Mouse (Mus musculus) mature B cell (primary cell): Measurements from ENCODE around the gene Fry.
"Not testable (repeated sequence)": the region's sequence is repeated elsewhere in the genome, so short reads cannot be mapped to it uniquely, and the experiment has no call there.

ENCODE experiments used
- in situ Hi-C: fragments of 300-500 bp; cut with MboI; formaldehyde crosslinking; loops from 2 replicates; pipeline ENCODE4 v1.14.3; 2019

Gene Fry

GRCm38 (mm10) chr5:150453490-150453889, 335.0 kb downstream of the Fry start:
- in situ Hi-C loops, result no loop called here

DNA sequence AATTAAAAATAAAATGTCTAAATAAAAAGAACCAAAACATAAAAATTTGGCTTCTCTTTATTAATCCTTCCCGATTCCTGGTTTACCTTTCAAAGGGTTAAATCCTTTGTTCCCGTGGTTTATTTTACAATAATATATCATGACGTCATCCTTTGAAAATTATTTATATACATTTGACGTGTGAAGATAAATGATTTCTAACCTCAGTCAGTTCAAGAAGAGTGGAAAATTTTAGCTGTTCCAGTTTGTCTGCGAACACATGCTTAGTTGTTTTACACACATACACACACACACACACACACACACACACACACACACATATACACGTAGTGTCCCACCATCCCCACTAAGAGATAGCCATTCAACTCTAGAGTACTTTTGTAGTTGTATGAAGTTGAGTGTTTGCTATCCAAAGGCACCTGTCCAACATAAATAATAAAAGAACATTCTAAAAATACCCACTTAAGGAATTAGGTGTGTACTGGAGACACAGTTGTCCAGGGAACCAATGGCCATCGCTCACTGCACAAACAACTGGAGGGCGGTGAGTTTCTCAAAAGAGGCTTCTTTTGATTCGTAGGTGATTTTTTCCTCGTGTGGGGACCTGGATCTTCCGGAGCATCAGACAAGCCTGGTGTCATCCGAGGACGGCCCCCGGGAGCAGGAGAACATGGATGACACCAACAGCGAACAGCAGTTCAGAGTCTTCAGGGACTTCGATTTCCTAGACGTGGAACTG, 338.9 kb downstream of the Fry start:
- in situ Hi-C loops, result no loop called here

DNA sequence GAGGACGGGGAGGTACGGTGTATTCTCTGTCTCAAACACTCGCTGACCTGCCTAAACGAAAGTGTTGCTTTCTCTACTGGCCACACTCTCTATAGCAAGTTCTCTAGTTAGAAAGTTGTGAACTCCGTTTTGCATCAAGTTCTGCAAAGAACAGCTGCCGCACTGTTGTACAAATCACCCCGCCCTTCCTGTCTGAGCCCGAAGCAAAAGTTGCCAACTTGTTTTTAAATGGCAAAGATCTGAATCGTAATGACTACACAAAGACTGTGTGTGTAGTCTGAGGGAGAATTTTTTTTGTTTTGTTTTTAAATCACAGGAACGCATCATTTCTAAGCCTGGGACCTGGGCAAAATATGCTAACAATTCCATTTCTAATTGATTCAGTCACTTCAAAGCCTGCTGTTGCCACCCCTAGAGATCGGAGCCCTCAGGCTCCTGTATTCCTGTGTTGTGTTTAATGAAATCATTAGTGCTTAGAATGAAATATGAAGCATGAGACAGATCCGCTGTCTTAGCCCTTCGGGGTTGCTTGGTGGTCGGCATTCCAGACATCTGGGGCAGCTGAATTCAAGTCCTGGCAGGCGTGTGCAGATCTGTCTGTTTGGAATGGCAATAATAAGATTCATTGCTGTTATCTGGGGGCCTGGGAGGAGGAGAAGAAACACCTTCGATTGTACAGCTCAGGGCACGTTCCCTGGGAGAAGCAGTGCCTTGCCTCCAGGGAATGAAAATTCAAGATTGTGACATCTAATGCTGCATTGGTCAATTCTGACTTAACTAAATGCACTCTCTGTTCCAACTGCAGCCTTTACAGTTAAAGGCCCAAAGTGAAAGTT, 339.7 kb downstream of the Fry start:
- in situ Hi-C loops, result no loop called here

GRCm38 (mm10) chr5:150459801-150460200, 341.4 kb downstream of the Fry start:
- in situ Hi-C loops, result no loop called here

DNA sequence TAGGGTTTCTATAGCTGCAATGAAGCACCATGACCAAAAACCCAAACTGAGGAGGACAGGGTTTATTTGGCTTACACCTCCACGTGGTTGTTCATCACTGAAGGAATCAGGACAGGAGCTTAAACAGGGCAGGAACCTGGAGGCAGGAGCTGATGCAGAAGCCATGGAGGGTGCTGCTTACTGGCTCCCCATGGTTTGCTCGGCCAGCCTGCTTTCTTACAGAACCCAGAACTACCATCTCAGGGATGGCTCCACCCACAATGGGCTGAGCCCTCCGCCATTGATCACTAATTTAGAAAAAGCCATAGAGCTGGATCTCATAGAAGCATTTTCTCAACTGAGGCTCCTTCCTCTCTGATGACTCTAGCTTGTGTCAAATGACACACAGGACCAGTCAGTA, 346.3 kb downstream of the Fry start:
- in situ Hi-C loops, result no loop called here

GRCm38 (mm10) chr5:150465218-150465617, 346.8 kb downstream of the Fry start:
- in situ Hi-C loops, result no loop called here

DNA sequence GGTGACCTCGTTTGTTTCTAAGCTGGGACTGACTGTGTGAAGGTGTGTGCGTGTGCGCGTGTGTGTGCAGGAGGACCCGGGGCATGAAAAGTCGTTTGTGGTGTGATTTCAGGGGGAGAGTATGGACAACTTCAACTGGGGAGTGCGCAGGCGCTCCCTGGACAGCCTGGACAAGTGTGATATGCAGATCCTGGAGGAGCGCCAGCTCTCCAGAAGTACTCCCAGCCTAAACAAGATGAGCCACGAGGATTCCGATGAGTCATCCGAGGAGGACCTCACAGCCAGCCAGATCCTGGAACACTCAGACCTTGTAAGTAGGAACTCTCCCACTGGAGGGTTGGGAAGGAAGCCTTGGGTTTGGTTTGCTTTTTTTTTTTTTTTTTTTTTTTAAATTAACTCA, 347.7 kb downstream of the Fry start:
- in situ Hi-C loops, result no loop called here

GRCm38 (mm10) chr5:150468431-150468830, 350.0 kb downstream of the Fry start:
- in situ Hi-C loops, result no loop called here

GRCm38 (mm10) chr5:150477364-150477763, 358.9 kb downstream of the Fry start:
- in situ Hi-C loops, result no loop called here

DNA sequence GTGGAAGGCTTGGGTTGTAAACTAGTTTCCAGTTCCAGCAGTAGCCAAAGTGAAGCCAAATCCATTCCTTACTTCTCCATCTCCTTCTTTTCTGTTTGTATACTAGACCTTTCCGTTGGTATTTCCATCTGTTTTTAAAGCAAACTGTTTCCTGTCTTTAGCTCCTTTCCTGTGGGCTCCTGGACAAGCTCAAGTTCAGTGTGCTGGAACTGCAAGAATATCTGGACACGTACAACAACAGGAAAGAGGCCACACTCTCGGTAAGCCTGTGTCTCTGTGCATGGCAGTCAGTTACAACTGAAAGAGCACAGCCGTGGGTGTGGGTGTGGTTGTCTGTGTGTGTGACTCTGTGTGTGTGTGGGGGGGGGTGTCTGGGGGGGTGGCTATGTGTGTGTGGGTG, 360.2 kb downstream of the Fry start:
- in situ Hi-C loops, result no loop called here

DNA sequence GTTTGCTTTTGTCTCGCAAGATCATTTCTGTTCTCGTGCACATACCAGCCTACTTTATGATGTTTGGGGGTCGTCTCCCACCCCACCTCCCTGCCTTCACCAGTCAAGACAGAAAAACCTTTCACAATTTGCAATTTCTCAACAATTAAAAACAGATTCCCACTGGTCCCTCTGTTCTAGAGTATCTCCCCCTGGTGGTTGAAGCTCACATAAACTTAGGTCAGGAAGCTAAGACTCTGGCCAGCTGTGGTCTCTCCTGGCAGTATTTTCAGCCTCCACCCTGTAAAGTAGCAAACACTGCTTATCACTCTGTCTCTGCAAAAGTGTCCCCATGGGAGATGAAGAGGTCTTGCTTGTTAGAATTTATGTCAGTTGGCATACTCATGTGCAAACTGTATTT, 366.8 kb downstream of the Fry start:
- in situ Hi-C loops, result no loop called here

GRCm38 (mm10) chr5:150490285-150490684, 371.8 kb downstream of the Fry start:
- in situ Hi-C loops, result no loop called here

DNA sequence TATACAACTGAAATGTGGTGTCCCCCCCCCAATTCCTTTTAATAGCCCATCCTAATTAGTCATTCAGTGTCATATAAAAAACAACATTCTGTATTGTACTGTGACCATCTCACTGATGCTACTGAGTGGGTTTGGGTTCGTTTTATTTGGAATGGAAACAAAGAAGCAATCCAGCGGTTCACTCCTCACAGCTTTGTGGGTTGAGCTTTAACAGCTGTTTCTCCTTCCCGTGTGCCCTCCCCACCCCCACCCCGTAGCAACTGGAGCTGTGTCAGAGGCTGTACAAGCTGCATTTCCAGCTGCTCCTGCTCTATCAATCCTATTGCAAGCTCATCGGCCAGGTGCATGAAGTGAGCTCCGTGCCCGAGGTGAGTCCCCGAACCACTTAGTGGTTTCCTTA, 372.4 kb downstream of the Fry start:
- in situ Hi-C loops, result no loop called here

GRCm38 (mm10) chr5:150491573-150492173, 373.2 kb downstream of the Fry start:
- in situ Hi-C loops, result not testable (repeated sequence)

GRCm38 (mm10) chr5:150495792-150496191, 377.3 kb downstream of the Fry start:
- in situ Hi-C loops, result no loop called here

GRCm38 (mm10) chr5:150510451-150511225, 392.2 kb downstream of the Fry start:
- in situ Hi-C loops, result no loop called here

- in situ Hi-C loops, result no loop called here
These were observed 394.8 kb downstream of the Fry start for GRCm38 (mm10) chr5:150513264-150513663.

DNA sequence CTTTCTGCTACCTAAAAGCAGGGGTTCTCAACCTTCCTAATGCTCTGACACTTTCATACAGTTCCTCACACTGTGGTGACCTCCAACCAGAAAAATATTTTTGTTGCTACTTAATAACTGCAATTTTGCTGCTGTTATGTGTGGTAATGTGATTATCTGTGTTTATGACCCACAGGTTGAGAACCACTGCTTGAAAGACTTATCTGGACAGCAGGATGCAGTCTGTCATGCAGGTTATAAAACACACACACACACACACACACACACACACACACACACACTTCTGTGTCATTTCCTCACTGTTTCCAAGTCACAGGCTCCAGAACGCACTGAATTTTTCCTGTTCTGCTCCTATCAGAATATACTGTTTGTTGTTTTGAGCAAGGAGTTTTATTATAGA, 395.6 kb downstream of the Fry start:
- in situ Hi-C loops, result no loop called here

DNA sequence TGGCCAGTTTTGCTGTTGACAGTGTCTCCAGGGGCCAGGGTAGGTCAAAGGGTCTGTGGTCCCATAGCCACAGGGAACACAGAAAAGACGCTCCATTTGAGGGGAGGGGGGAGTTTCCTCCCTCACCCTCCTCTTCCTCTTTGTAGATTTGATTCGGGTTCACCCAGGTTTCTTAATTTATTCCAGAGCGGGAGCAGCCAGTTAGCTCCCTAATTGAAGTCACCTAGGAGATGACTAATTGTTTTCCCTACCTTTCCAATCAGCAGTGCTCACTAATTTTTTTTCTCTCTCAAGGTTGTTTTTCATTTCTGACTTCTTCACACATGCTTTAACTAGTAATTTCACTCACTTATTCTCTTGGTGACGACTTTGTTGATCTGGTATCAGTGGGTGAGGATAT, 399.6 kb downstream of the Fry start, which contains the start of gene Zar1l:
TSS of gene Zar1l (minus strand) at position 101 of the 400 bp plus-strand sequence.
- in situ Hi-C loops, result no loop called here

GRCm38 (mm10) chr5:150519551-150519950, 401.1 kb downstream of the Fry start:
- in situ Hi-C loops, result no loop called here

- in situ Hi-C loops, result no loop called here
These were observed 403.8 kb downstream of the Fry start, which contains the start of gene Brca2 for GRCm38 (mm10) chr5:150521937-150522866. Brca2 (plus strand) TSS chr5:150522630.
